Mouse (Mus musculus) G1E (cell line): Measurements from ENCODE around the gene Gm3739.
"Not testable (repeated sequence)": the region's sequence is repeated elsewhere in the genome, so short reads cannot be mapped to it uniquely, and the experiment has no call there.

Source experiments
- CTCF ChIP-seq: IDR thresholded peaks from 2 replicates; pipeline ENCODE4 v1.5.1; 2012; ENCODE audit warnings: low read depth, low read length, inconsistent platforms, mixed read lengths
- GATA1 ChIP-seq: IDR thresholded peaks from 2 replicates; pipeline ENCODE4 v1.6.1; 2012; ENCODE audit warnings: borderline replicate concordance, low read length, inconsistent platforms, mixed read lengths
- GATA2 ChIP-seq: IDR thresholded peaks from 2 replicates; pipeline ENCODE4 v1.6.1; 2012; ENCODE audit warnings: low read depth, low read length, inconsistent platforms, borderline replicate concordance
- POLR2AphosphoS5 ChIP-seq: IDR thresholded peaks from 2 replicates; pipeline ENCODE4 v1.6.1; 2012; ENCODE audit warnings: low read depth, low read length, inconsistent platforms; ENCODE audit not compliant: insufficient replicate concordance
- TAL1 ChIP-seq: conservative IDR thresholded peaks from 2 replicates; pipeline ENCODE4 v1.6.1; 2012; ENCODE audit warnings: low read depth, low read length, inconsistent platforms, mixed read lengths

DNA sequence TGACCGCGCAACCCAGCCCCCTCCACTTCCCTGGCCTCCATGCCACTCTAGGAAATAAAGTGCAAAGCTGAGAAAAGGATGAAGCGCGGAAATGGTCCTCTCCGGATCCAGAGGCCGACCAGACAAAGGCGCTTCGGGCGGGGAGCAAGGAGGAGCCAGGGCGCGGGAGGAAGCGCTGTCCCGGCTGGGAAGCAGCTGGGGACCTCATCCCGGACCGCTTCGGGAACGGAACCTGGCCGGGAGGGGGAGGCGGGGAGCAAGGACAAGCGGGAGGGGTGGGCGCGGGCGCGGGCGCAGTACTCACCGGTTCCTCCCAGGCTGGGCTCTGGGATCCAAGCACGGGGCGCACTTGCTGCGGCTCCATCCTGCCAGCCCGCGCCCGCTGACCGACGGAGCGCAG is at the start of gene Gm3739:
- not testable (repeated sequence) for TF ChIP-seq POLR2AphosphoS5, CTCF, TAL1, GATA1, GATA2
